Mouse (Mus musculus) ES-E14 (cell line): Measurements from ENCODE around the gene Myl6b.
A peak's percentile ranks its signal among the peaks of the same experiment; 100 is the strongest.

ENCODE experiments used
- CHD2 ChIP-seq: IDR thresholded peaks from 2 replicates; pipeline ENCODE4 v1.6.1; 2014; ENCODE audit warnings: mild to moderate bottlenecking, low read depth, low read length, inconsistent platforms
- MAFK ChIP-seq: IDR thresholded peaks from 2 replicates; pipeline ENCODE4 v1.6.1; 2014; ENCODE audit warnings: mild to moderate bottlenecking, low read depth, low read length, inconsistent platforms; ENCODE audit not compliant: insufficient read depth
- ZNF384 ChIP-seq: IDR thresholded peaks from 2 replicates; pipeline ENCODE4 v1.6.1; 2012; ENCODE audit warnings: low read depth, low read length, inconsistent platforms

GRCm38 (mm10) chr10:128547361-128548032 is 49.0 kb upstream of the Myl6b start, which contains the start of gene Zc3h10:
- TF ChIP-seq ZNF384 (no peak), CHD2 (peak; percentile 47; the same call in 1 of the 2 replicates), MAFK (no peak)
